Mouse (Mus musculus): ENCODE measurements around the gene Tmem26. TPM values are rescaled to one million over a fixed set of nuclear protein-coding genes. Genes with fewer than 3 reads are reported as not detected.

Tmem26 gene
- total and polyA plus RNA-seq, 3 experiments: 0.04 TPM; not detected in 2

- no peak overlapping the region for H3K4me2 ChIP-seq (ENCODE audit: insufficient read depth, low read depth, poor library complexity, severe bottlenecking)
- H3K27ac ChIP-seq (ENCODE audit: insufficient read depth, low read depth): no peak overlapping the region
- H3K27me3 ChIP-seq (replicated peaks): no peaks in the 10 kb centered on the region
- no peaks in the 10 kb centered on the region for H3K9me3 ChIP-seq (replicated peaks; ENCODE audit: low read length)
- dilution Hi-C loops (cut with MboI; ENCODE audit: extremely low pct_ligation_motif_present, extremely low pct_unique_long_range_greater_than_20kb, low sequenced_read_pairs): no loop called here
- no peak for TF ChIP-seq ZC3H11A (IDR thresholded peaks at IDR 0.05; ENCODE audit: low read depth, low read length)
- TF ChIP-seq NRF1 (IDR thresholded peaks at IDR 0.05; ENCODE audit: low read depth, low read length): no peak
- TF ChIP-seq ETS1 (conservative IDR thresholded peaks at IDR 0.05; ENCODE audit: low read depth, low read length): no peak
- TF ChIP-seq CHD2 (IDR thresholded peaks at IDR 0.05; ENCODE audit: low read length): no peak
- no peak for TF ChIP-seq UBTF (IDR thresholded peaks at IDR 0.05; ENCODE audit: low read depth, low read length)
- TF ChIP-seq MAZ (IDR thresholded peaks at IDR 0.05; ENCODE audit: low read depth, low read length): no peak
- no peak for TF ChIP-seq ELF1 (IDR thresholded peaks at IDR 0.05; ENCODE audit: low read depth, low read length)
- no peak for TF ChIP-seq JUND (conservative IDR thresholded peaks at IDR 0.05; ENCODE audit: low read depth, low read length)
- TF ChIP-seq CTCF (conservative IDR thresholded peaks at IDR 0.05 in 1 of 2, IDR thresholded peaks at IDR 0.05 in 1 of 2; ENCODE audit: low read depth in 2 of 2, low read length in 2 of 2): no peak
- TF ChIP-seq USF1 (IDR thresholded peaks at IDR 0.05; ENCODE audit: low read depth, low read length): no peak
- TF ChIP-seq JUN (IDR thresholded peaks at IDR 0.05; ENCODE audit: insufficient read depth, low read depth, low read length): no peak
- no peak for TF ChIP-seq GABPA (IDR thresholded peaks at IDR 0.05; ENCODE audit: insufficient replicate concordance, low read depth, low read length)
- no peak for TF ChIP-seq POLR2AphosphoS2 (IDR thresholded peaks at IDR 0.05; ENCODE audit: low read depth, low read length)
- H3K36me3 ChIP-seq (replicated peaks in 1 of 2; ENCODE audit: control insufficient read depth in 1 of 2, insufficient read depth in 1 of 2, low read length in 1 of 2): no peaks in the 10 kb centered on the region
- H3K79me2 ChIP-seq (replicated peaks; ENCODE audit: control insufficient read depth, extremely low read depth, insufficient read depth, poor library complexity, severe bottlenecking): no peaks in the 10 kb centered on the region
- no peak overlapping the region for H3K4me3 ChIP-seq (replicated peaks in 1 of 3; ENCODE audit: low read depth in 2 of 3, low read length in 2 of 3, poor library complexity in 1 of 3)
- no peak for DNase-seq (ENCODE audit: extremely low read depth)
- in situ Hi-C loops (cut with MboI; ENCODE audit: low pct_ligation_motif_present, low pct_unique_long_range_greater_than_20kb, low sequenced_read_pairs): loop anchor here (25.0 kb wide), 1 partner anchor 528 kb away; no protein-coding TSS in a partner anchor
- H3K4me1 ChIP-seq (ENCODE audit: control insufficient read depth in 1 of 2, insufficient read depth in 2 of 2): no peaks in the 10 kb centered on the region
- H3K9ac ChIP-seq (ENCODE audit: insufficient read depth, low read depth): no peak overlapping the region
These were observed 60.4 kb downstream of the Tmem26 start for GRCm38 (mm10) chr10:68783856-68784255.

DNA sequence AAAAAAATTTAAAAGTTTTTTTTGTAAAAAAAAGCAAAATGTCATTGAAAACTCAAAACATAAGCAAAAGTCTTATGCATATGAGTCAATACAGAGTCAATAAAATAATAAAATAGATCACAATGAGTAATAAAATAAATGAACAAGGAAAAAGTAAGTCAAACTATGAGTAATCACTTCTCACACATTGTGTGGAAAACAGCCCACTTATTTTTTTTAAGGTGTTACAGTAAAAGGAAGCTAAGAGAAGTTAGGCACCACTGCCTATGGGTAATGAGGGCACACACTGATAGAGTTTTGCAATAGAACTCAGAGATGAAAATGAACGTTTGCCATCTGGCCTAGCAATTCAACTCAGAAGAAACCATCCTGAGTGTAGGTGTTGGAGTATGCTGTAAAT, 61.0 kb downstream of the Tmem26 start:
- no peaks in the 10 kb centered on the region for H3K9me3 ChIP-seq (replicated peaks; ENCODE audit: low read length)
- no peaks in the 10 kb centered on the region for H3K36me3 ChIP-seq (replicated peaks in 1 of 2; ENCODE audit: control insufficient read depth in 1 of 2, insufficient read depth in 1 of 2, low read length in 1 of 2)
- dilution Hi-C loops (cut with MboI; ENCODE audit: extremely low pct_ligation_motif_present, extremely low pct_unique_long_range_greater_than_20kb, low sequenced_read_pairs): no loop called here
- no peak overlapping the region for H3K9ac ChIP-seq (ENCODE audit: insufficient read depth, low read depth)
- H3K27me3 ChIP-seq (replicated peaks): no peaks in the 10 kb centered on the region
- no peaks in the 10 kb centered on the region for H3K4me1 ChIP-seq (ENCODE audit: control insufficient read depth in 1 of 2, insufficient read depth in 2 of 2)
- DNase-seq (ENCODE audit: extremely low read depth): no peak
- no peak overlapping the region for H3K4me2 ChIP-seq (ENCODE audit: insufficient read depth, low read depth, poor library complexity, severe bottlenecking)
- no peak overlapping the region for H3K4me3 ChIP-seq (replicated peaks in 1 of 3; ENCODE audit: low read depth in 2 of 3, low read length in 2 of 3, poor library complexity in 1 of 3)
- in situ Hi-C loops (cut with MboI; ENCODE audit: low pct_ligation_motif_present, low pct_unique_long_range_greater_than_20kb, low sequenced_read_pairs): loop anchor here (25.0 kb wide), 1 partner anchor 528 kb away; no protein-coding TSS in a partner anchor
- H3K79me2 ChIP-seq (replicated peaks; ENCODE audit: control insufficient read depth, extremely low read depth, insufficient read depth, poor library complexity, severe bottlenecking): no peaks in the 10 kb centered on the region
- no peak for TF ChIP-seq MXI1 (IDR thresholded peaks at IDR 0.05; ENCODE audit: low read depth, low read length)
- TF ChIP-seq CHD2 (IDR thresholded peaks at IDR 0.05; ENCODE audit: low read length): no peak
- no peak for TF ChIP-seq CHD1 (IDR thresholded peaks at IDR 0.05; ENCODE audit: low read depth, low read length)
- no peak for TF ChIP-seq HCFC1 (IDR thresholded peaks at IDR 0.05; ENCODE audit: low read depth, low read length)
- no peak for TF ChIP-seq KAT2A (IDR thresholded peaks at IDR 0.05; ENCODE audit: insufficient replicate concordance, low read length)
- TF ChIP-seq IRF4 (IDR thresholded peaks at IDR 0.05; ENCODE audit: low read depth, low read length): no peak
- TF ChIP-seq NELFE (IDR thresholded peaks at IDR 0.05; ENCODE audit: low read depth, low read length): no peak
- no peak for TF ChIP-seq POLR2AphosphoS2 (IDR thresholded peaks at IDR 0.05; ENCODE audit: low read depth, low read length)
- no peak for TF ChIP-seq MAFK (IDR thresholded peaks at IDR 0.05; ENCODE audit: insufficient replicate concordance, low read length)
- TF ChIP-seq TCF12 (IDR thresholded peaks at IDR 0.05; ENCODE audit: low read depth, low read length): no peak
- H3K27ac ChIP-seq (ENCODE audit: insufficient read depth, low read depth): no peak overlapping the region

Data from CH12.LX (cell line).